Mouse (Mus musculus) CH12.LX (cell line): ENCODE data around the gene Wwp2. TPM values are rescaled to one million over a fixed set of nuclear protein-coding genes. Genes with fewer than 3 reads are reported as not detected.

ENCODE experiments used
- DNase-seq: peaks from one replicate; pipeline ENCODE4 v3.0.0-alpha.2; 2013; ENCODE audit errors: extremely low read depth
- H3K27ac ChIP-seq: 2 replicates; pipeline ENCODE4 v1.5.1; 2012; ENCODE audit warnings: low read depth, mild to moderate bottlenecking, control low read depth, moderate library complexity; ENCODE audit not compliant: insufficient read depth
- H3K27me3 ChIP-seq: replicated peaks from 2 replicates; pipeline ENCODE3; 2012; ENCODE audit warnings: inconsistent platforms
- H3K36me3 ChIP-seq, 2 experiments: replicated peaks in 1 of 2; 2 replicates each; pipeline versions ENCODE3 to v1.6.1; 2012; ENCODE audit warnings: inconsistent platforms in 1 of 2, low read length in 1 of 2, mild to moderate bottlenecking in 1 of 2, mixed read lengths in 1 of 2, moderate library complexity in 1 of 2; ENCODE audit not compliant: control insufficient read depth in 1 of 2, insufficient read depth in 1 of 2
- H3K4me1 ChIP-seq, 2 experiments: 2 replicates each; pipeline ENCODE4 v1.6.1; 2012; ENCODE audit warnings: inconsistent platforms in 1 of 2, moderate library complexity in 1 of 2; ENCODE audit not compliant: insufficient read depth in 2 of 2, control insufficient read depth in 1 of 2
- H3K4me2 ChIP-seq: 2 replicates; pipeline ENCODE4 v1.6.1; 2012; ENCODE audit warnings: low read depth, mild to moderate bottlenecking, control low read depth; ENCODE audit not compliant: poor library complexity, insufficient read depth, severe bottlenecking
- H3K4me3 ChIP-seq, 3 experiments: fragments of 150-350 bp in 1 of 3; sonication (generic) in 1 of 3; replicated peaks in 1 of 3; 2 replicates each; pipeline versions ENCODE3 to v1.5.1; 2011 to 2012; ENCODE audit warnings: low read depth in 2 of 3, low read length in 2 of 3, mild to moderate bottlenecking in 2 of 3, moderate library complexity in 2 of 3, control low read depth in 1 of 3, improper control_type of control experiment in 1 of 3, inconsistent platforms in 1 of 3, mixed read lengths in 1 of 3; ENCODE audit not compliant: poor library complexity in 1 of 3
- H3K79me2 ChIP-seq: replicated peaks from 2 replicates; pipeline ENCODE4 v1.6.1; 2012; ENCODE audit warnings: mild to moderate bottlenecking, moderate library complexity; ENCODE audit not compliant: control insufficient read depth, poor library complexity, insufficient read depth, severe bottlenecking; ENCODE audit errors: extremely low read depth
- H3K9ac ChIP-seq: 2 replicates; pipeline ENCODE4 v1.6.1; 2012; ENCODE audit warnings: low read depth, mild to moderate bottlenecking, control low read depth, moderate library complexity; ENCODE audit not compliant: insufficient read depth
- H3K9me3 ChIP-seq: replicated peaks from 2 replicates; pipeline ENCODE3; 2012; ENCODE audit warnings: low read length, inconsistent platforms, mixed read lengths
- CHD1 ChIP-seq: IDR thresholded peaks from 2 replicates; pipeline ENCODE4 v1.6.1; 2012; ENCODE audit warnings: low read depth, low read length, improper control_type of control experiment, inconsistent platforms
- EP300 ChIP-seq: IDR thresholded peaks from 2 replicates; pipeline ENCODE4 v1.6.1; 2011; ENCODE audit warnings: low read length, improper control_type of control experiment
- GABPA ChIP-seq: IDR thresholded peaks from 2 replicates; pipeline ENCODE4 v1.6.1; 2012; ENCODE audit warnings: low read depth, low read length, improper control_type of control experiment, inconsistent platforms; ENCODE audit not compliant: insufficient replicate concordance
- HCFC1 ChIP-seq: IDR thresholded peaks from 2 replicates; pipeline ENCODE4 v1.6.1; 2012; ENCODE audit warnings: low read depth, mild to moderate bottlenecking, inconsistent platforms, low read length, improper control_type of control experiment
- MAFK ChIP-seq: IDR thresholded peaks from 2 replicates; pipeline ENCODE4 v1.6.1; 2011; ENCODE audit warnings: low read length, improper control_type of control experiment; ENCODE audit not compliant: insufficient replicate concordance
- MAX ChIP-seq: IDR thresholded peaks from 2 replicates; pipeline ENCODE4 v1.6.1; 2011; ENCODE audit warnings: low read length, improper control_type of control experiment
- MAZ ChIP-seq: IDR thresholded peaks from 2 replicates; pipeline ENCODE4 v1.6.1; 2012; ENCODE audit warnings: low read depth, mild to moderate bottlenecking, inconsistent platforms, low read length, improper control_type of control experiment, moderate library complexity
- MYC ChIP-seq: IDR thresholded peaks from 2 replicates; pipeline ENCODE4 v1.6.1; 2011; ENCODE audit warnings: low read depth, mild to moderate bottlenecking, improper control_type of control experiment, low read length
- NRF1 ChIP-seq: IDR thresholded peaks from 2 replicates; pipeline ENCODE4 v1.6.1; 2014; ENCODE audit warnings: low read depth, mild to moderate bottlenecking, inconsistent platforms, low read length, improper control_type of control experiment, moderate library complexity
- PAX5 ChIP-seq: IDR thresholded peaks from 2 replicates; pipeline ENCODE4 v1.6.1; 2012; ENCODE audit warnings: low read length, inconsistent platforms, mixed read lengths
- POLR2AphosphoS2 ChIP-seq: IDR thresholded peaks from 2 replicates; pipeline ENCODE4 v1.6.1; 2011; ENCODE audit warnings: low read depth, low read length, improper control_type of control experiment
- RAD21 ChIP-seq: IDR thresholded peaks from 2 replicates; pipeline ENCODE4 v1.6.1; 2011; ENCODE audit warnings: low read depth, mild to moderate bottlenecking, low read length, improper control_type of control experiment, moderate library complexity
- SIN3A ChIP-seq: IDR thresholded peaks from 2 replicates; pipeline ENCODE4 v1.6.1; 2012; ENCODE audit warnings: low read length, improper control_type of control experiment, inconsistent platforms
- SMC3 ChIP-seq: IDR thresholded peaks from 2 replicates; pipeline ENCODE4 v1.6.1; 2011; ENCODE audit warnings: low read depth, low read length, improper control_type of control experiment
- TCF12 ChIP-seq: IDR thresholded peaks from 2 replicates; pipeline ENCODE4 v1.6.1; 2014; ENCODE audit warnings: low read depth, mild to moderate bottlenecking, inconsistent platforms, low read length, improper control_type of control experiment
- UBTF ChIP-seq: IDR thresholded peaks from 2 replicates; pipeline ENCODE4 v1.6.1; 2012; ENCODE audit warnings: low read depth, mild to moderate bottlenecking, inconsistent platforms, low read length, improper control_type of control experiment, moderate library complexity
- USF2 ChIP-seq: conservative IDR thresholded peaks from 2 replicates; pipeline ENCODE4 v1.6.1; 2011; ENCODE audit warnings: low read depth, low read length, improper control_type of control experiment
- ZC3H11A ChIP-seq: IDR thresholded peaks from 2 replicates; pipeline ENCODE4 v1.6.1; 2012; ENCODE audit warnings: low read depth, mild to moderate bottlenecking, inconsistent platforms, low read length, improper control_type of control experiment
- ZMIZ1 ChIP-seq: IDR thresholded peaks from 2 replicates; pipeline ENCODE4 v1.6.1; 2012; ENCODE audit warnings: low read depth, mild to moderate bottlenecking, inconsistent platforms, low read length, improper control_type of control experiment
- dilution Hi-C: fragments of 300-500 bp; cut with MboI; formaldehyde crosslinking; loops from 2 replicates; pipeline ENCODE4 v1.14.3; 2020; ENCODE audit warnings: low sequenced_read_pairs; ENCODE audit not compliant: extremely low pct_unique_long_range_greater_than_20kb, extremely low pct_ligation_motif_present
- in situ Hi-C: fragments of 300-500 bp; cut with MboI; formaldehyde crosslinking; loops from 3 replicates; pipeline ENCODE4 v1.14.3; 2019; ENCODE audit warnings: low sequenced_read_pairs, low pct_ligation_motif_present, low pct_unique_long_range_greater_than_20kb, mixed read lengths
- polyA plus RNA-seq: library from polyadenylated mRNA; unstranded; fragments of >175 nt; gene quantifications from 2 replicates; pipeline ENCODE4 v1.2.1, GENCODE M21; 2012; ENCODE audit warnings: low read depth; ENCODE audit not compliant: insufficient read length
- total RNA-seq, 2 experiments: library from RNA; depleted of rRNA; stranded (reverse); fragments of 300-350 nt in 1 of 2; fragments of >200 nt in 1 of 2; gene quantifications; 2 replicates each; pipeline ENCODE4 v1.2.3; 2012 to 2014

Wwp2 gene
- total and polyA plus RNA-seq, 3 experiments = 13.5 to 30.3 (median 20.7) TPM

DNA sequence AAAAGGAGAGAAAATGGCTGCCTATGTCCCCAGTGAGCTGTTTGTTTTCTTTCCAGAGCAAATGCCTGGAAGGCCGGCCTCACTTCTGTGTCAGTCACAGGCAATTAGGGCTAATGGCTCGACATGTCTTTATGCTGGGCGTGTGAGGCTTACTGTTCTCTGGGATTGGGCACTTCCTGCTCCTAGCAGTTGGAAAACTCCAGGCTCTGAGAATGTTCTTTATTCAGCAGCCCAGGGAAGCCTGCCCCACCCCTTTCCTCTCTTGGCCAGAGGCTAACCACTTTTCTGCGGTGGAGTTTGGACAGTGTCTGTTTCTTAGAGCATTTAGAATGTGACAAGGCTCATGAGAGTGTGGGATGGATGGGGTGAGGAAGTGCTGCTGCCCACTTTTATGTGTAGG is 83.7 kb downstream of the Wwp2 start:
- no peak overlapping the region for H3K9ac ChIP-seq
- DNase-seq = no peak
- no peaks in the 10 kb centered on the region for H3K27me3 ChIP-seq
- peaks cover 0 to 8% of the 10 kb centered on the region in 2 experiments; a peak in 1 of 4 replicates for H3K4me1 ChIP-seq
- no peak overlapping the region for H3K4me2 ChIP-seq
- no peak overlapping the region for H3K27ac ChIP-seq
- no peak overlapping the region for H3K4me3 ChIP-seq
- in situ Hi-C loops (no loop called here), dilution Hi-C loops (no loop called here)
- H3K36me3 ChIP-seq = peaks cover 11 to 65% of the 10 kb centered on the region in 2 experiments
- no peak for TF ChIP-seq UBTF
- TF ChIP-seq HCFC1 = no peak
- no peak for TF ChIP-seq ZMIZ1
- no peak for TF ChIP-seq TCF12
- no peak for TF ChIP-seq CHD1
- TF ChIP-seq EP300 = no peak
- no peak for TF ChIP-seq SIN3A
- no peak for TF ChIP-seq PAX5
- no peak for TF ChIP-seq GABPA
- no peaks in the 10 kb centered on the region for H3K9me3 ChIP-seq
- no peaks in the 10 kb centered on the region for H3K79me2 ChIP-seq

GRCm38 (mm10) chr8:107521788-107522554 is 85.8 kb downstream of the Wwp2 start:
- TF ChIP-seq RAD21 = no peak
- TF ChIP-seq MAZ = no peak
- TF ChIP-seq ZC3H11A = no peak
- no peak for TF ChIP-seq POLR2AphosphoS2
- TF ChIP-seq SMC3 = no peak
- Histone ChIP-seq H3K4me3 (no peak overlapping the region), H3K79me2 (no peaks in the 10 kb centered on the region), H3K36me3 (peaks cover 11 to 58% of the 10 kb centered on the region in 2 experiments), H3K4me2 (no peak overlapping the region), H3K9ac (no peak overlapping the region), H3K27me3 (no peaks in the 10 kb centered on the region), H3K4me1 (peaks cover 3 to 17% of the 10 kb centered on the region in 2 experiments; a peak in 3 of 4 replicates), H3K9me3 (no peaks in the 10 kb centered on the region), H3K27ac (no peak overlapping the region)
- in situ Hi-C loops = no loop called here
- no peak for DNase-seq
- dilution Hi-C loops = no loop called here

GRCm38 (mm10) chr8:107522555-107522833 is 86.3 kb downstream of the Wwp2 start:
- no peak overlapping the region for H3K9ac ChIP-seq
- dilution Hi-C loops = no loop called here
- H3K79me2 ChIP-seq = no peaks in the 10 kb centered on the region
- peaks cover 3 to 22% of the 10 kb centered on the region in 2 experiments; a peak in 3 of 4 replicates for H3K4me1 ChIP-seq
- H3K4me2 ChIP-seq = no peak overlapping the region
- no peaks in the 10 kb centered on the region for H3K9me3 ChIP-seq
- peaks cover 11 to 55% of the 10 kb centered on the region in 2 experiments for H3K36me3 ChIP-seq
- no peaks in the 10 kb centered on the region for H3K27me3 ChIP-seq
- no peak for TF ChIP-seq MYC
- no peak for TF ChIP-seq MAX
- TF ChIP-seq EP300 = no peak
- no peak for TF ChIP-seq MAFK
- TF ChIP-seq ZMIZ1 = no peak
- no peak for TF ChIP-seq NRF1
- no peak for TF ChIP-seq USF2
- no peak overlapping the region for H3K4me3 ChIP-seq
- in situ Hi-C loops = no loop called here
- DNase-seq = no peak
- no peak overlapping the region for H3K27ac ChIP-seq
